Mouse (Mus musculus) urinary bladder, postnatal 14 days (tissue): ENCODE results near the gene Col16a1.

ENCODE experiments used
- DNase-seq: peaks from one replicate; pipeline ENCODE4 v3.0.0; 2021; ENCODE audit warnings: low spot score

Col16a1 gene

GRCm38 (mm10) chr4:130084331-130084945, 36.8 kb downstream of the Col16a1 start:
- DNase-seq: peak; percentile 67

- no peak for DNase-seq
Observed at GRCm38 (mm10) chr4:130085246-130085820, 37.7 kb downstream of the Col16a1 start.

GRCm38 (mm10) chr4:130087293-130087692, 39.7 kb downstream of the Col16a1 start:
- DNase-seq: peak; percentile 91

- DNase-seq: no peak
Observed at GRCm38 (mm10) chr4:130095137-130095536, 47.5 kb downstream of the Col16a1 start.

GRCm38 (mm10) chr4:130101183-130101582, 53.5 kb downstream of the Col16a1 start:
- DNase-seq: no peak

- DNase-seq: no peak
Observed at GRCm38 (mm10) chr4:130102111-130102651, 54.5 kb downstream of the Col16a1 start, which contains the start of gene Pef1. Pef1 (plus strand) TSS chr4:130102558.

- no peak for DNase-seq
Observed at GRCm38 (mm10) chr4:130103632-130104031, 56.0 kb downstream of the Col16a1 start.

- DNase-seq: no peak
Observed at GRCm38 (mm10) chr4:130104584-130104983, 56.9 kb downstream of the Col16a1 start.

GRCm38 (mm10) chr4:130107065-130107443, 59.4 kb downstream of the Col16a1 start:
- no peak for DNase-seq

- DNase-seq: peak; percentile 100
Observed at GRCm38 (mm10) chr4:130107444-130108131, 59.9 kb downstream of the Col16a1 start.

GRCm38 (mm10) chr4:130108929-130109328, 61.3 kb downstream of the Col16a1 start:
- no peak for DNase-seq

GRCm38 (mm10) chr4:130109666-130110065, 62.0 kb downstream of the Col16a1 start:
- DNase-seq: no peak

GRCm38 (mm10) chr4:130110091-130110490, 62.5 kb downstream of the Col16a1 start:
- no peak for DNase-seq

- DNase-seq: peak; percentile 71
Observed at GRCm38 (mm10) chr4:130112299-130112698, 64.7 kb downstream of the Col16a1 start.

- DNase-seq: no peak
Observed at GRCm38 (mm10) chr4:130112732-130113131, 65.1 kb downstream of the Col16a1 start.

- no peak for DNase-seq
Observed at GRCm38 (mm10) chr4:130120752-130121151, 73.1 kb downstream of the Col16a1 start.

- DNase-seq: no peak
Observed at GRCm38 (mm10) chr4:130121560-130121959, 73.9 kb downstream of the Col16a1 start.

- DNase-seq: no peak
Observed at GRCm38 (mm10) chr4:130123020-130123419, 75.4 kb downstream of the Col16a1 start.

- no peak for DNase-seq
Observed at GRCm38 (mm10) chr4:130124110-130124509, 76.5 kb downstream of the Col16a1 start.

- no peak for DNase-seq
Observed at GRCm38 (mm10) chr4:130125164-130125563, 77.5 kb downstream of the Col16a1 start.

- DNase-seq: no peak
Observed at GRCm38 (mm10) chr4:130125935-130126334, 78.3 kb downstream of the Col16a1 start.

- DNase-seq: no peak
Observed at GRCm38 (mm10) chr4:130128907-130129306, 81.3 kb downstream of the Col16a1 start.

- no peak for DNase-seq
Observed at GRCm38 (mm10) chr4:130130082-130130481, 82.4 kb downstream of the Col16a1 start.
